Mouse (Mus musculus) midbrain, embryonic 14.5 days (tissue): ENCODE measurements around the gene Cers3. TPM values are rescaled to one million over a fixed set of nuclear protein-coding genes. Genes with fewer than 3 reads are reported as not detected.

Experiments
- ATAC-seq: fragments of 200-750 bp; cut with Nextera tagmentation; 2 replicates; pipeline ENCODE4 v1.8.0; 2017; ENCODE audit warnings: moderate number of reproducible peaks, moderate library complexity; ENCODE audit not compliant: low FRiP score, low TSS enrichment
- DNase-seq: peaks from one replicate; pipeline ENCODE4 v3.0.0-alpha.2; 2015
- H3K27ac ChIP-seq: fragments of 300-500 bp; sonication (generic); replicated peaks from 2 replicates; pipeline ENCODE4 v1.5.1; 2014; ENCODE audit warnings: mild to moderate bottlenecking, low read depth, low read length, moderate library complexity
- H3K27me3 ChIP-seq: fragments of 300-500 bp; sonication (generic); 2 replicates; pipeline ENCODE4 v1.6.1; 2014; ENCODE audit warnings: low read length, control low read depth, mixed read lengths; ENCODE audit not compliant: control insufficient read depth, insufficient read depth
- H3K36me3 ChIP-seq: fragments of 300-500 bp; sonication (generic); 2 replicates; pipeline ENCODE4 v1.6.1; 2014; ENCODE audit warnings: low read length, control low read depth; ENCODE audit not compliant: control insufficient read depth, insufficient read depth
- H3K4me1 ChIP-seq: fragments of 300-500 bp; sonication (generic); 2 replicates; pipeline ENCODE4 v1.6.1; 2014; ENCODE audit warnings: mild to moderate bottlenecking, antibody characterized with exemption, low read length, control low read depth; ENCODE audit not compliant: control insufficient read depth, insufficient read depth
- H3K4me2 ChIP-seq: fragments of 300-500 bp; sonication (generic); 2 replicates; pipeline ENCODE4 v1.6.1; 2014; ENCODE audit warnings: mild to moderate bottlenecking, low read length, moderate library complexity
- H3K4me3 ChIP-seq: fragments of 300-500 bp; sonication (generic); replicated peaks from 2 replicates; pipeline ENCODE4 v1.5.1; 2014; ENCODE audit warnings: low read depth, low read length
- H3K9ac ChIP-seq: fragments of 300-500 bp; sonication (generic); replicated peaks from 2 replicates; pipeline ENCODE4 v1.6.1; 2014; ENCODE audit warnings: mild to moderate bottlenecking, low read length, moderate library complexity
- H3K9me3 ChIP-seq: fragments of 300-500 bp; sonication (generic); 2 replicates; pipeline ENCODE4 v1.6.1; 2016; ENCODE audit warnings: low read length, control low read depth, mixed read lengths; ENCODE audit not compliant: control insufficient read depth
- WGBS: fragments of 180-500 bp; shearing (Covaris S2); extraction: QIAGEN DNeasy Blood & Tissue Kit; methylation state at CpG from one replicate; pipeline ENCODE4 v1.1.7; 2014; 5-methylcytosine and 5-hydroxymethylcytosine counted together
- polyA plus RNA-seq: library from polyadenylated mRNA; unstranded; fragments of >200 nt; fragmentation: Nextera tagmentation; extraction: Ambion mirVana; gene quantifications from 2 replicates; pipeline ENCODE4 v1.2.1, GENCODE M21; 2014

Gene Cers3
- polyA plus RNA-seq, 1 experiment from 2014 or later = 0.50 TPM

DNA sequence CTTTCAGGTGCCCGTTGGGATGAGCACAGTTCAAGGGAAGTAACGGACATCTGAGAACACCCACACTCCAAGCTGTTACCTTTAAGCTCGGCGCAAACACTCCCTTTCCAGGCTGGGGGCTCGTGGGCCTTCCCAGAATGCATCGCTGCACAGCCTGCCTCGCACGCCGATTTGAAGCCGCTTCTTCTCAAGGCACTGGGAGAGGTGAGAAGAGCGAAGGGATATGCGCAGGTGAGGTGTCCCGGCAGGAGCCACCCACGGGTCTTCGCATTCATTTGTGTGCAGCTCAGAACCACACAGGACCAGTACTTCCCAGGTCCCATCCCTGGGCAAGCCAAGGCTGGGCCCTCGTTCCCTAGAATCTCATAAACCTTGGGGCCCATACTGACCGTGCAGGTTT, 9.9 kb upstream of the Cers3 start:
- DNase-seq (no peak), ATAC-seq (no peak)
- H3K4me3 ChIP-seq = no peak overlapping the region
- no peaks in the 10 kb centered on the region for H3K27me3 ChIP-seq
- no peaks in the 10 kb centered on the region for H3K36me3 ChIP-seq
- no peak overlapping the region for H3K27ac ChIP-seq
- no peak overlapping the region for H3K4me2 ChIP-seq
- H3K9ac ChIP-seq = no peak overlapping the region
- WGBS = 94% methylated on average over 17 of the region's 17 CpGs
- H3K4me1 ChIP-seq = no peaks in the 10 kb centered on the region
- no peaks in the 10 kb centered on the region for H3K9me3 ChIP-seq

DNA sequence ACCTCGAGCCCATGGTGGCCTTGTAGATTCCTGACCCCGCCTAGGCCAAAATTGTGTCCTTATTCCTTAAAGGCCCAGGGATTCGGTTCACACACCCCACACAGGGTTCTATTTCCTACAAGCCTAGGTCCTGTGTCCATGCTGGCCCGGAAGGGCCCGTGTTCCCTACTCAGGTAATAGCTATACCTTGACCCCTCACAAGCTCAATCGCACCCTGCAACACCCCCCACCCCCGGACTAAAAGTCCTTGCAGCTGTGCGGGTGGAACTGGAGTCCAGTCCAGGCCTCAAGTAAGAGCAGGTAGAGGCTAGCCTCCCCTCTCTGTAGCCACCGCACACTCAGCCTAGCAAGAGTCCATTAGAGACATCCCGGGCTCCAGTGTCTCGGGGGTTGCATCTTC, 9.4 kb upstream of the Cers3 start:
- no peak for ATAC-seq
- Histone ChIP-seq H3K4me3 (no peak overlapping the region), H3K27ac (no peak overlapping the region), H3K4me1 (no peaks in the 10 kb centered on the region), H3K4me2 (no peak overlapping the region), H3K36me3 (no peaks in the 10 kb centered on the region), H3K27me3 (no peaks in the 10 kb centered on the region), H3K9ac (no peak overlapping the region), H3K9me3 (no peaks in the 10 kb centered on the region)
- DNase-seq = no peak
- WGBS = 92% methylated on average over 11 of the region's 11 CpGs

DNA sequence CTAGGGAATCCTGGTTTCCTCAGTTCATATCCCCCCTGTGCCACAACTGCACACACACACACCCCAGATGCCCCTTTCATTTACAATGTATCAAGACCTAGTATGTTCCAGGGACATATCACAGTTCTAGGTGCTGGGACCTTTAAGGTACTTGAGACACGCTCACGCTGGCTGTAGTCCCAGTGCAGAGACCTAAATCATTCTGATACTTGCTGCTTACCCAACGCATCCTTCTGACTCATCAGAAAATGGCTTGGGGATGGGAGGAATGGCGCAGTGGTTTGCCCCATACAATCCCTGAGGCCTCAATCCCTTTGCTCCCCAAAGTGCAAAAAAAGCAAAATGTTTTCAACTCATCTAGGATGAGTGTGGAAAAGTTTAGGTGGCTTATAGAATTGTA, 8.8 kb upstream of the Cers3 start:
- no peaks in the 10 kb centered on the region for H3K4me1 ChIP-seq
- 94% methylated on average over 4 of the region's 4 CpGs for WGBS
- no peak for ATAC-seq
- H3K9ac ChIP-seq = no peak overlapping the region
- H3K27ac ChIP-seq = no peak overlapping the region
- DNase-seq = no peak
- H3K27me3 ChIP-seq = no peaks in the 10 kb centered on the region
- no peak overlapping the region for H3K4me3 ChIP-seq
- H3K36me3 ChIP-seq = no peaks in the 10 kb centered on the region
- H3K4me2 ChIP-seq = no peak overlapping the region
- no peaks in the 10 kb centered on the region for H3K9me3 ChIP-seq

DNA sequence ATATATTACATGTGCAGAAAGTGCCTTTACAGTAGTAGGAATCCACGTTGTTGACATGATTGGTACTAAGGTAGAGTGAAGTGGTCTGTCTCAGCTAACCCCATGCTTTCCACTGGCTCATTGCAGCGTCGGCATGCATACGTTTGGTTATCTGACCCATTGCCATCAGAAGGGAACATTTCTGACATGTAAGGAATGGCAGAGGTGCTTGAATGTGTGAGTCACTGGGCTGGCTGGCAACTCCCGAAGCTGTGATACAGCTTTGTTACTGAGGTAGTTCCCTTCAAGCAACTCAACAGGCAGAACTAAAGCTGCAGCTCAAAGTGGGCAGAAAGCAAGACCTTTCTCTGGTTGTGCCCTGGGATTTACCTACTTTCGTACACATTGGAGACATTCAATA, 8.3 kb upstream of the Cers3 start:
- Histone ChIP-seq H3K4me3 (no peak overlapping the region), H3K4me2 (no peak overlapping the region), H3K27ac (no peak overlapping the region), H3K9ac (no peak overlapping the region), H3K36me3 (no peaks in the 10 kb centered on the region), H3K27me3 (no peaks in the 10 kb centered on the region), H3K4me1 (no peaks in the 10 kb centered on the region), H3K9me3 (no peaks in the 10 kb centered on the region)
- no peak for DNase-seq
- WGBS = 97% methylated on average over 6 of the region's 6 CpGs
- no peak for ATAC-seq

DNA sequence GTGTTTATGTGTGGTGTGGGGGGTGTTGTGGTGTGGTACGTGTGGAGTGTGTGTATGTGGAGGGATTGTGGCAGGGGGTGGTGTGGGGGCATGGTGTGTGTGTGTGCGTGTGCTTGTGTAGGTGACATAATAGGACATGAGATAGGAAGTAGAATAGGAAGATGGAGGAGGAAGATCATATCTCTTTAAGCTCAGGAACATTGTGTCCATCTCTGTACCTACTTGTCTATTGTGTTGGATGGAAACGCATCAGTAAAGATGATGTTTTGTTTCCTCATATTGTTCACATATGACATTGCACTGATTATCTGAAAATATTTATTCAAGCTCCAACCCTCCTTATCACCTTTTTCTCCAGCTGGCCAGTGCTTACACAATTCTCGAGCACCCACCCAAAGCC, 5.9 kb upstream of the Cers3 start:
- Histone ChIP-seq H3K4me1 (no peaks in the 10 kb centered on the region), H3K36me3 (no peaks in the 10 kb centered on the region), H3K27me3 (no peaks in the 10 kb centered on the region), H3K9ac (no peak overlapping the region), H3K27ac (no peak overlapping the region), H3K4me3 (no peak overlapping the region), H3K9me3 (no peaks in the 10 kb centered on the region), H3K4me2 (no peak overlapping the region)
- no peak for DNase-seq
- no peak for ATAC-seq
- WGBS = 97% methylated on average over 4 of the region's 4 CpGs

DNA sequence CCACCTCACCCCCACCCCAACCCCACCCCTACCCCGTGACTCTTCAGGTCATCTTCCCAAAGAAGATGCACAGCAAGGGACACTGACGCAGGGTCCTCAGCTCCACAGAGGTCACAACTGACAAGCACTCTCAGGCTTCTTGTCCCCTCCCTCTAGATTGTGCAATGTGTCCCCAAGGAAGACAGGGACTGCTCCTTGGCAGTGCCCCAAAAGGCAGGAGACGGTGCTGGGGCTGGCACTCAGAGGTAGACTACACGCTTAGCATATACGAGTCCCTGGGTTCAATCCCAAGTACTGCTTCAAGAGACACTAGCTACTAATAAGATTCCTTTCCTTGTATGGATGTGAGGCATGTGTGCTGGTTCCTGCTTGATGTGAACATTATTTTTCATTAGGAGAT, 2.3 kb upstream of the Cers3 start:
- 74% methylated on average over 5 of the region's 5 CpGs for WGBS
- Histone ChIP-seq H3K4me3 (no peak overlapping the region), H3K27me3 (no peaks in the 10 kb centered on the region), H3K36me3 (no peaks in the 10 kb centered on the region), H3K4me1 (no peaks in the 10 kb centered on the region), H3K9me3 (no peaks in the 10 kb centered on the region), H3K27ac (no peak overlapping the region), H3K4me2 (no peak overlapping the region), H3K9ac (no peak overlapping the region)
- DNase-seq (no peak), ATAC-seq (no peak)

DNA sequence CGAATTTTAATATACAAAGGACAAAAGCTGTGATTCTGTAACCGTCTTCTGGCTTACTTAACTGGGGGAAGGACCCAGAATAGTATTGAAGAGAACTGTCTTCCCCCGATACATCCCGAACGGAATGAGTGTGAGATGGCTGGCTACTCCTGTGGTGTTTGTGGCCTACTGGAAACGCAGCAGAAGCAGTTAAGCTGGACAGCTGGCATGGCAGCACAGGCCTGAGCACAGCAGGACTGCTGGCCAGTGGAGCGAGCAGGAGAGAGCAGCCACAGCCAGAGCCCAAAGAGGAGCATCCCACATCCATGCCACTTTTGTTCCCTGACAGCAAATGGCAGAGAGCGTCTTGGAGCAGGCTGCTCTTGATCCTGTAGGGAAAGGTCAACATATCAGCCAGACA, 1.9 kb upstream of the Cers3 start:
- WGBS = 46% methylated on average over 8 of the region's 8 CpGs

DNA sequence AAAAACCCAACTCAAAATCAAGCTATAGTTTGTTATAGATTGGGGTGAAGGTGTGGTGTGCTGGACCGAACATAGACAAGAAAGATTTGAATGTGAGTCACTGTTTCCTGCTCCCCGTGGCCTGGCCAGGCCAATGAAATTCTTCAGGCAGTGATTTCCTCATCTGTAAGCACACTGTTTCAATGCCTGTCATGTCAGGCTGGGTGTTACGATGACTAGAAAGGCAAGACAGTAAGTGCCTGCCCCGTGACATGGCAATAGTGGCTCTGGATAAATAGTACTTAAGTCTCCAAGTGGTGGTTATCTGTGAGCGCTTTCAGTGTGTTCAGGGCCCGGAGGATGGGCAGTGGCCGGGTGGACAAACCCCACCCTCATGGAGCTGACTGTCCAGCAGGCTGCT, 3.7 kb downstream of the Cers3 start:
- Histone ChIP-seq H3K9me3 (no peaks in the 10 kb centered on the region), H3K4me3 (no peak overlapping the region), H3K27me3 (no peaks in the 10 kb centered on the region), H3K27ac (no peak overlapping the region), H3K36me3 (no peaks in the 10 kb centered on the region), H3K9ac (no peak overlapping the region), H3K4me2 (no peak overlapping the region), H3K4me1 (no peaks in the 10 kb centered on the region)
- ATAC-seq (no peak), DNase-seq (no peak)
- 87% methylated on average over 7 of the region's 7 CpGs for WGBS

More for the DNA sequence above, 1.9 kb upstream of the Cers3 start:
- no peak overlapping the region for H3K4me3 ChIP-seq
- no peak for ATAC-seq
- no peak for DNase-seq
- H3K9ac ChIP-seq = no peak overlapping the region
- H3K36me3 ChIP-seq = no peaks in the 10 kb centered on the region
- H3K27me3 ChIP-seq = no peaks in the 10 kb centered on the region
- no peak overlapping the region for H3K27ac ChIP-seq
- H3K4me1 ChIP-seq = no peaks in the 10 kb centered on the region
- H3K9me3 ChIP-seq = no peaks in the 10 kb centered on the region
- H3K4me2 ChIP-seq = no peak overlapping the region

DNA sequence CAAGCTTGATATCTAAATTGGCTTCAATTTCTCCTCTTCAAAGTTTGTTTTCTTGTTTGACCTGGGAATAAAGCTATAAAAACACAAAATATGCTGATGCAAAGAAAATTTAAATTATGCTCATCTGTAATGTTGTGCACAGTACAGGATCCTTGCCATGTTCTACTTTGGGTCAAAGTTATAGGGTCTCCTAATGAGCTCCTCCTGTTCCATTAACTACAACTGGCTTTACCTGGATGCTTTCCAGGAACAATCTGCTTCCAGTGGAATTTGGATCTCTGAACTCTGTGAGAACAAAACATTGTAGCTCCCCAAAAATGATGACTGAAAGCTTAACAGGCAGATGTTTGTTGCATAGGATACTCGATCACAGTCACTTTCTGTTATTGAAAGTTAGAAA, 6.7 kb downstream of the Cers3 start:
- H3K27me3 ChIP-seq = no peaks in the 10 kb centered on the region
- H3K4me2 ChIP-seq = no peak overlapping the region
- WGBS = 96% methylated on average over 1 of the region's 1 CpGs
- DNase-seq (no peak), ATAC-seq (no peak)
- no peak overlapping the region for H3K27ac ChIP-seq
- no peak overlapping the region for H3K9ac ChIP-seq
- no peak overlapping the region for H3K4me3 ChIP-seq
- no peaks in the 10 kb centered on the region for H3K9me3 ChIP-seq
- H3K4me1 ChIP-seq = no peaks in the 10 kb centered on the region
- H3K36me3 ChIP-seq = no peaks in the 10 kb centered on the region
